Mouse (Mus musculus) stomach, embryonic 16.5 days (tissue): ENCODE data around the gene Fam83d. TPM values are rescaled to one million over a fixed set of nuclear protein-coding genes. Genes with fewer than 3 reads are reported as not detected.

Experiments used
- ATAC-seq: fragments of 200-750 bp; cut with Nextera tagmentation; 2 replicates; pipeline ENCODE4 v1.8.0; 2017; ENCODE audit warnings: moderate number of reproducible peaks, moderate TSS enrichment; ENCODE audit not compliant: insufficient read depth, low FRiP score
- H3K27ac ChIP-seq: fragments of 300-500 bp; sonication (generic); 2 replicates; pipeline ENCODE4 v1.5.1; 2014; ENCODE audit warnings: low read length
- H3K27me3 ChIP-seq: fragments of 300-500 bp; sonication (generic); 2 replicates; pipeline ENCODE4 v1.6.1; 2014; ENCODE audit warnings: low read length, control low read depth, mixed read lengths; ENCODE audit not compliant: control insufficient read depth, insufficient read depth
- H3K36me3 ChIP-seq: fragments of 300-500 bp; sonication (generic); 2 replicates; pipeline ENCODE4 v1.6.1; 2014; ENCODE audit warnings: low read length; ENCODE audit not compliant: control insufficient read depth, insufficient read depth
- H3K4me1 ChIP-seq: fragments of 300-500 bp; sonication (generic); 2 replicates; pipeline ENCODE4 v1.6.1; 2014; ENCODE audit warnings: low read length, control low read depth, mixed read lengths; ENCODE audit not compliant: control insufficient read depth, insufficient read depth
- H3K4me2 ChIP-seq: fragments of 300-500 bp; sonication (generic); 2 replicates; pipeline ENCODE4 v1.6.1; 2014; ENCODE audit warnings: low read depth, low read length, mixed read lengths
- H3K4me3 ChIP-seq: fragments of 300-500 bp; sonication (generic); replicated peaks from 2 replicates; pipeline ENCODE4 v1.5.1; 2014; ENCODE audit warnings: mild to moderate bottlenecking, low read length
- H3K9ac ChIP-seq: fragments of 300-500 bp; sonication (generic); 2 replicates; pipeline ENCODE4 v1.6.1; 2014; ENCODE audit warnings: low read length
- H3K9me3 ChIP-seq: fragments of 300-500 bp; sonication (generic); replicated peaks from 2 replicates; pipeline ENCODE4 v1.6.1; 2016; ENCODE audit warnings: low read length, control low read depth; ENCODE audit not compliant: control insufficient read depth
- WGBS: fragments of 180-500 bp; shearing (Covaris S2); extraction: QIAGEN DNeasy Blood & Tissue Kit; methylation state at CpG from one replicate; pipeline ENCODE4 v1.1.7; 2014; 5-methylcytosine and 5-hydroxymethylcytosine counted together
- polyA plus RNA-seq: library from polyadenylated mRNA; unstranded; fragments of >200 nt; fragmentation: Nextera tagmentation; extraction: Ambion mirVana; gene quantifications from 2 replicates; pipeline ENCODE4 v1.2.1, GENCODE M21; 2015

Gene Fam83d
- 43.2 and 43.9 TPM in 2 replicates for polyA plus RNA-seq

DNA sequence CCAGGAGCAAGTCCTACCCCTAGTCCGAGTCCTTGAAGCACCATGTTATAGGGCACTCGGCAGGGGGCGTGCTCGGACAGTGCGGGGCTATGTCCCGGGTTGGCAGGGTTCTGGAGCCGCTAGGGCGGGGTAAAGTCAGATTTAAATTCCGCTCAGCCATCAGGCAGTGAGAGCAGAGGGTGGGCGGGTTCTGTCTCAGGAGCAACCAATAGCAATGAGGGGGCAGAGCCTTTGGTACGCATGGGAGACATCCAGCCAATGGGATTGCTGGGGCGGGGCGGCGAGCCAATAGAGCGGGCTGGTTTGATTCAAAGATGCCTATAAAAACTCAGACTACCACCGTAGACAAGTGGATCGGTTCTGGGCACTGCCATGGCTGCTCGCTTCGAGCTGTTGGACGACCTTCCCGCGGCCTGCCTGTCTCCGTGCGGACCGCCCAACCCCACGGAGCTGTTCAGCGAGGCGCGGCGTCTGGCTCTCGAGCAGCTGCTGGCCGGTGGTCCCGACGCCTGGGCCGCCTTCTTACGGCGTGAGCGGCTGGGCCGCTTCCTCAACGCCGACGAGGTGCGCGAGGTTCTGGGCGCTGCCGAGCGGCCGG, at the start of gene Fam83d:
Gene Fam83d, plus strand, starts transcription at position 352 of the 598 bp plus-strand sequence.
- WGBS = under 1% methylated on average over 48 of the region's 48 CpGs
- H3K4me3 ChIP-seq = peak within 1 kb of the TSS; percentile 76
- no peaks in the 10 kb centered on the region for H3K9me3 ChIP-seq

DNA sequence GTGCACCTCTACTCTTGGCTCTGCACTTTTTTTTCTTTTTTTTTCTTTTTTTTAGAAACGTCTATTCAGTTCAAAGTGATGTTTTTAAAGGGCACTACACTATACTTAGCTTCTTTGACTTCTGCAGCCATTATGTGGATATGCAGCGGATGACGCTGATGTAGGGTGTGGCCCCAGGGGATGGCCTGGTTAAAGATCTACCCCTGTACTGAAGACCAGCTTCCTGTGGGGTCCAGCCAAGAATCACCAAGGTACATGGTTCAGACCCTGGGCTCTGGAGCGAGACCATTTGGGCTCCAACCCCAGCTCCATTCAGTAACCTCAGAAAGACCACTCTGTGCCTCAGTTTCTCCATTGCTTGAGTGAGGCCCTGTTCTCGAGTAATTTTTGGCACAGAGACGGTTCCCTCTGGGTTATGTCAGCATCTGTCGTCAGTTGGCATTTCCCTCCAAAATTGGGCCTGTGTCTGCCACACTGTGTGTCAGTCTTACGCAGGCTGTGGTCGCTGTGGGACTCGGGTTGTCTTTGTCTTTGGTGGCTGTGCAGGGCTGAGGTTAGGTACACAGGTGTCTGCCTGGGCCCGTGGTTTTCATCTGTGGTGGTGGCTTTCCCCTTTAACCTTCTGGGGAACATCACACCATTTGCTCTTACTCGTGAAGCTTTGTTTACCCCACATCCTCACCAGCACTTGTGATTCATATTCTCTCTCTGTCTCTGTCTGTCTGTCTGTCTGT, 48.9 kb upstream of the Fam83d start:
- Histone ChIP-seq H3K9ac (no peak overlapping the region), H3K27me3 (no peaks in the 10 kb centered on the region), H3K36me3 (no peaks in the 10 kb centered on the region), H3K4me1 (no peaks in the 10 kb centered on the region), H3K4me3 (no peak overlapping the region), H3K27ac (no peak overlapping the region), H3K9me3 (no peaks in the 10 kb centered on the region), H3K4me2 (no peak overlapping the region)
- 75% methylated on average over 12 of the region's 12 CpGs for WGBS
- no peak for ATAC-seq

More for the DNA sequence above, at the start of gene Fam83d:
- Histone ChIP-seq H3K36me3 (no peaks in the 10 kb centered on the region), H3K27me3 (no peaks in the 10 kb centered on the region), H3K4me2 (peak within 1 kb of the TSS; percentile 84), H3K27ac (peak within 1 kb of the TSS; percentile 72), H3K4me1 (peaks cover 32% of the 10 kb centered on the region), H3K9ac (peak within 1 kb of the TSS; percentile 83)
- ATAC-seq = peak; percentile 98

DNA sequence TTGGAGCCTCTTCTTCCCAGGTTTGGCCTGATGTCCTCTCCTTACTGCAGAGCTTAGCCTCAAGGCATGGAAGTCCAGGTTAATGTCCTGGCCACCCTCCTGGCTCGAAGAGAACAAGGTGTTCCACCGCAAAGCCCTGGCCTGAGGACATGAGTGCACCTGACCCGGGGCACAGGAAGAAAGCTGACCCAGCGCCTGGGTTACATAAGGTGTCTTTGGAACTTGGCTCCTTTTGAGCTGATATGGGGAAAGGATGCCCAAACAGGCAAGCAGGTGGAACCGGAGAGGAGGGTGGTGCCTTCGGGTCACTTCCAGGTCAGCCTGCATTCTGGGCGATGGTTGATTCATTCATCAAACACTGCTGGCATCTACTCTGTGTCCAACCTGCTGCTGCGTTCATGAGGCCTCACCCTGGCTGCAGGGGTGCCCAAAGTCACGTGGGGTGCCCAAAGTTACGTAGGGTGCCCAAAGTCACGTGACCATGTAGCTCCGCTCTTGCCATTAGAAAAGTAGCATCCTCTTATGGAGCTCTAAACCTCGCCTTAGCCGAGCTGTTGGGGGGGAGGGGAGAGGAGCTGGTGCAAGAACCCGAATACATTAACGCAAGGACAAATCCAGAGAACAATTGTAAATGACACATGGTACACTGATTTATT, 47.0 kb upstream of the Fam83d start:
- H3K27me3 ChIP-seq = no peaks in the 10 kb centered on the region
- no peaks in the 10 kb centered on the region for H3K4me1 ChIP-seq
- no peaks in the 10 kb centered on the region for H3K36me3 ChIP-seq
- no peak for ATAC-seq
- H3K27ac ChIP-seq = no peak overlapping the region
- 56% methylated on average over 16 of the region's 16 CpGs for WGBS
- no peak overlapping the region for H3K9ac ChIP-seq
- no peak overlapping the region for H3K4me2 ChIP-seq
- H3K4me3 ChIP-seq = no peak overlapping the region
- H3K9me3 ChIP-seq = no peaks in the 10 kb centered on the region

DNA sequence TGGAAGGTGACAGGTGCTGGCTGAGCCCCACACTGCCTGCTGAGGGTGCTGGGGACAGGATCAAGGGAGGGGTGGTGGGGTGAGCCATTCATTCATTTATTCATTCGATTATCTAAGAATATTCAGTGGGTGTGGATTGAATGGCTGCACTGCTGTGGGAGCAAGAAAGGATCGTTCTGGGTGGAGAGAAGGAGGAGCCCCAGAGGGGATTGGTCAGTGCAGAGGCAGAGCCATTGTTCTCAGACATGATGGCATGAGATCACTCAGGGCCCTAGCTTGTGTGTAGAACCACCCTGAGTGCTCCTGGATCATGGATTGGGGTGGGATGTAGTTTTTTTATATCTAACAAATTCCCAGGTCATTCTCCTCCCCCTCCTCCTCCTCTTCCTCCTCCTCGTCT, 46.4 kb upstream of the Fam83d start:
- WGBS = 53% methylated on average over 3 of the region's 3 CpGs
- H3K4me1 ChIP-seq = no peaks in the 10 kb centered on the region
- H3K27ac ChIP-seq = no peak overlapping the region
- H3K36me3 ChIP-seq = no peaks in the 10 kb centered on the region
- ATAC-seq = no peak
- H3K4me2 ChIP-seq = no peak overlapping the region
- no peak overlapping the region for H3K4me3 ChIP-seq
- no peaks in the 10 kb centered on the region for H3K9me3 ChIP-seq
- no peak overlapping the region for H3K9ac ChIP-seq
- no peaks in the 10 kb centered on the region for H3K27me3 ChIP-seq

DNA sequence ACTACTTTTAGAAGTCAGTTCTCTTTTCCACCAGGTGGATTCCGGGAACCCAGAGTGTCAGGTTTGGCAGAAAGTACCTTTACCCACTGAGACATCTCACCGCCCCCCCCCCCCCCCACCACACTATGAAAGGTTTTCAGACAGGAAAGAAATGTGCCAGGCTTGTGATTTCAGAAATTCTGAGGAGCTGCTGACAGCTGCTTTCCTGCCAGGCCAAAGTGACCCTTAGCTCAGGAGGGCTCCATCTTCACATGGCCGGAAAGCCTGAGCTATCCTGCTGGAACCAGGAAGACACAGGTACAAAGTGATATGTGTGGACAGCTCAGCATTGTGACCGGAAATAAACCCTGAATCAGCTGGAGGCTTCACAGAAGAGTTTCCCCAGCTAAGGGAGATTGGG, 45.8 kb upstream of the Fam83d start:
- ATAC-seq = no peak
- H3K9ac ChIP-seq = no peak overlapping the region
- no peak overlapping the region for H3K27ac ChIP-seq
- no peaks in the 10 kb centered on the region for H3K4me1 ChIP-seq
- H3K4me2 ChIP-seq = no peak overlapping the region
- H3K9me3 ChIP-seq = no peaks in the 10 kb centered on the region
- no peaks in the 10 kb centered on the region for H3K27me3 ChIP-seq
- H3K36me3 ChIP-seq = no peaks in the 10 kb centered on the region
- H3K4me3 ChIP-seq = no peak overlapping the region
- 73% methylated on average over 4 of the region's 4 CpGs for WGBS

DNA sequence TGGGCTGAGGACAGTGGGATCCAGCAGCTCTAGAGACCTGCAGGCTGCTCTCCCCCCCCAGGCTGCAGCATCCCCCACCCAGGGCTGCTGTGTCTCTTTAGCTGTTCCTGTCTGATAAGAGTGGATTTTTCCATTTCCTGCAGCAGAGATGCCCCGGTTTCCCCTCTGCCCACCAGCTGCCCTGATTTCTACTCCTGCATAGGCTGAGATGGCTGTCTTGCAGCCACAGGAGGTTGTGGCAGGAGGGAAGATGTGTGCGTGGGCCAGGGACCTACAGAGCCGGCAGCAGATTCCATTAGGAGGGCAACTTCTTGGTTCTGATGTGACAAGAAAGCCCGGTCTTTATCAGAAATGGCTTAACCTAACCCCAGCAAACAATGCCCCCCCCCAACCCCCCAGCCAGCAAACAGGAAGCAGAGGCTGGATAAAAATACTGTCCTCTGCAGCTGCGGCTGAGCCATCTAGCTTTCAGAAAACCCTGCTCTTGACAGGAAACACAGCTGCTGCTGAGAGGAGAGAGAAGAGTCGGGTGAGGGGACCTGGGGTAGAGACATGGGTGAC, 44.8 kb upstream of the Fam83d start:
- ATAC-seq = no peak
- Histone ChIP-seq H3K36me3 (no peaks in the 10 kb centered on the region), H3K27ac (no peak overlapping the region), H3K4me2 (no peak overlapping the region), H3K4me1 (no peaks in the 10 kb centered on the region), H3K27me3 (no peaks in the 10 kb centered on the region), H3K9ac (no peak overlapping the region), H3K4me3 (no peak overlapping the region), H3K9me3 (no peaks in the 10 kb centered on the region)
- WGBS = 20% methylated on average over 6 of the region's 6 CpGs

DNA sequence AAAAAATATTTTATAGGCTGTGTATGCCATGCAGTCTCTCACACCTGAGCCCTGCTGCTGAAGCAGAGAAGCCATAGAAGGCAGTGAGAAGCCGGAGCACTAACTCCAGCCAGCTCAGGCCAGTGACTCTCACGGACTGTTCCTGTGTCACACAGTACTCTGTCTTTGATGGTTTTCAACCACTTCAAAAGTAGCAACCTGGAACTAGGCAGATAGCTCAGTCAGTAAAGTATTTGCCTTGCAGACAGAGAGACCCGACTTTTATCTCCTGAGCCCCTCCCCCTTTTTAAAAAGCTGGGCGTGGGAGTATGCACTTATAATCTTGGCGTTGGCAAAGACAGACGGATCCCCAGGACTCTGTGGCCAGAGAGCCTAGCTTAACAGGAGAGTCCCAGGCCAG, 44.1 kb upstream of the Fam83d start:
- no peak overlapping the region for H3K4me2 ChIP-seq
- H3K9ac ChIP-seq = no peak overlapping the region
- no peak for ATAC-seq
- no peak overlapping the region for H3K27ac ChIP-seq
- H3K4me1 ChIP-seq = no peaks in the 10 kb centered on the region
- WGBS = 22% methylated on average over 6 of the region's 6 CpGs
- H3K4me3 ChIP-seq = no peak overlapping the region
- H3K27me3 ChIP-seq = no peaks in the 10 kb centered on the region
- H3K9me3 ChIP-seq = no peaks in the 10 kb centered on the region
- no peaks in the 10 kb centered on the region for H3K36me3 ChIP-seq

DNA sequence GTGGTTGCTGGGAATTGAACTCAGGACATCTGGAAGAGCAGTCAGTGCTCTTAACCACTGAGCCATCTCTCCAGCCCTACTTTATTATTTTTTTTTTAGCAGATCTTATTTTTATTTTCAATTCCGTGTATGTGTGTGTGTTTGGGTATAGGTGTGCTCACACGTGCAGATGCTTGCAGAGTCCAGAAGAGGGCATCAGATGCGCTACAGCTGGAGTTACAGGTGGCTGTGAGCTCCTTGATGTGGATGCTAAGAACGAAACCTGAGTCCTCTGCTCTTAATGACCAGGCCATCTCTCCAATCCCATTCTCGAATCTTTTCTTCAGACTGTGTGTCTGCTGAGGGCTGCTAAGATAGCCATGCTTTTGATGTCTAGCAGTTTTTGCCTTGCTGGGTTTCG, 41.6 kb upstream of the Fam83d start:
- 71% methylated on average over 6 of the region's 6 CpGs for WGBS
- Histone ChIP-seq H3K27ac (no peak overlapping the region), H3K4me3 (no peak overlapping the region), H3K36me3 (no peaks in the 10 kb centered on the region), H3K9ac (no peak overlapping the region), H3K27me3 (no peaks in the 10 kb centered on the region), H3K4me1 (no peaks in the 10 kb centered on the region), H3K9me3 (no peaks in the 10 kb centered on the region), H3K4me2 (no peak overlapping the region)
- ATAC-seq = no peak
